Mouse (Mus musculus) neural tube, embryonic 12.5 days (tissue): ENCODE results near the gene Ces3b. TPM values are rescaled to one million over a fixed set of nuclear protein-coding genes. Genes with fewer than 3 reads are reported as not detected.
"Not testable (repeated sequence)": the region's sequence is repeated elsewhere in the genome, so short reads cannot be mapped to it uniquely, and the experiment has no call there.

Experiments used
- ATAC-seq: fragments of 200-750 bp; cut with Nextera tagmentation; 2 replicates; pipeline ENCODE4 v1.8.0; 2017; ENCODE audit warnings: low read depth, mild to moderate bottlenecking, moderate TSS enrichment, moderate library complexity; ENCODE audit not compliant: low FRiP score
- H3K27ac ChIP-seq: fragments of 300-500 bp; sonication (generic); 2 replicates; pipeline ENCODE4 v1.5.1; 2016
- H3K27me3 ChIP-seq: fragments of 300-500 bp; sonication (generic); replicated peaks from 2 replicates; pipeline ENCODE4 v1.6.1; 2016; ENCODE audit warnings: mild to moderate bottlenecking
- H3K36me3 ChIP-seq: fragments of 300-500 bp; sonication (generic); 2 replicates; pipeline ENCODE4 v1.6.1; 2016; ENCODE audit warnings: mild to moderate bottlenecking
- H3K4me1 ChIP-seq: fragments of 300-500 bp; sonication (generic); 2 replicates; pipeline ENCODE4 v1.6.1; 2016
- H3K4me2 ChIP-seq: fragments of 300-500 bp; sonication (generic); replicated peaks from 2 replicates; pipeline ENCODE4 v1.6.1; 2016; ENCODE audit warnings: mild to moderate bottlenecking
- H3K4me3 ChIP-seq: fragments of 300-500 bp; sonication (generic); 2 replicates; pipeline ENCODE4 v1.5.1; 2016
- H3K9ac ChIP-seq: fragments of 300-500 bp; sonication (generic); 2 replicates; pipeline ENCODE4 v1.6.1; 2016; ENCODE audit warnings: mild to moderate bottlenecking
- H3K9me3 ChIP-seq: fragments of 300-500 bp; sonication (generic); 2 replicates; pipeline ENCODE4 v1.6.1; 2016; ENCODE audit warnings: mild to moderate bottlenecking
- WGBS: fragments of 180-500 bp; shearing (Covaris S2); methylation state at CpG from one replicate; pipeline ENCODE4 v1.1.7; 2016; 5-methylcytosine and 5-hydroxymethylcytosine counted together
- polyA plus RNA-seq: library from polyadenylated mRNA; unstranded; fragments of >200 nt; fragmentation: Nextera tagmentation; extraction: Ambion mirVana; gene quantifications from 2 replicates; pipeline ENCODE4 v1.2.1, GENCODE M21; 2016

Ces3b gene
- not detected in 2 replicates for polyA plus RNA-seq

GRCm38 (mm10) chr8:105083449-105084050 lies at the start of gene Ces3b:
Ces3b (plus strand) TSS chr8:105083753.
- H3K4me2 ChIP-seq, result no peak within 1 kb of the TSS
- no peak within 1 kb of the TSS for H3K4me3 ChIP-seq
- no peaks in the 10 kb centered on the region for H3K4me1 ChIP-seq
- WGBS, result 75% methylated on average over 7 of the region's 7 CpGs
- H3K27me3 ChIP-seq, result no peaks in the 10 kb centered on the region
- H3K9me3 ChIP-seq, result no peaks in the 10 kb centered on the region
- H3K9ac ChIP-seq, result no peak within 1 kb of the TSS
- no peak for ATAC-seq
- H3K36me3 ChIP-seq, result no peaks in the 10 kb centered on the region
- H3K27ac ChIP-seq, result no peak within 1 kb of the TSS

- WGBS, result 60% methylated on average over 1 of the region's 1 CpGs
- ATAC-seq, result no peak
These were observed 40.0 kb upstream of the Ces3b start for GRCm38 (mm10) chr8:105043510-105043909.

DNA sequence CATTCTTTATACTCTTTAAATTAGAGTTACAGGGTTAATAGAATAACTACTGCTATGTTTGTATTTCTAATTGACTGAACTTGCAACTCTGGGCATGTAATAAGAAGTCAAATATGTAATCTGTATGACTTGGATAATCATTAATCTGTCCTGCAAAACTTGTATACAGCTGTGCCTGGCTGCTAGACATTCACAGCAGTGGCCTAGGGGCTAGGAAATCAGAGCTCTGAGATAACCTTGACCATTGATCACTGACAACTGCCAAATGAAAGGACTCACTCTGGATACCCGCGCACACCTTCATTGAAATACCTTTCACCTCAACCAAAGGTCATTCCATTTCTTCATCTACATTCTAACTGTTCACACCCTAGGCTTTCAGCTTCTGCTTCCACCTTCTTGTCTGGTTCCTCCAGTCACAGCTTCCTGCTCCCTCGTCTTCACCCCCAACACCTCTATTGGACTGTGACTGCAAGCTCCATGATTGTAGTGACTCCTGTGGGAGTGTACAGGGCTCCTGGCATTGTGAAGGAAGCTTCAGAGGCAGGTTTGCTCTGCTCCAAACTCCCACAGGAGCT lies 37.6 kb upstream of the Ces3b start:
- Histone ChIP-seq H3K4me1 (no peaks in the 10 kb centered on the region), H3K4me2 (no peak overlapping the region), H3K4me3 (no peak overlapping the region), H3K9me3 (no peaks in the 10 kb centered on the region), H3K36me3 (no peaks in the 10 kb centered on the region), H3K27me3 (no peaks in the 10 kb centered on the region), H3K27ac (no peak overlapping the region), H3K9ac (no peak overlapping the region)
- 85% methylated on average over 3 of the region's 3 CpGs for WGBS
- no peak for ATAC-seq

More at GRCm38 (mm10) chr8:105043510-105043909, 40.0 kb upstream of the Ces3b start:
- H3K27ac ChIP-seq, result no peak overlapping the region
- H3K4me2 ChIP-seq, result no peak overlapping the region
- H3K36me3 ChIP-seq, result no peaks in the 10 kb centered on the region
- H3K9me3 ChIP-seq, result no peaks in the 10 kb centered on the region
- no peak overlapping the region for H3K9ac ChIP-seq
- no peaks in the 10 kb centered on the region for H3K4me1 ChIP-seq
- no peak overlapping the region for H3K4me3 ChIP-seq
- no peaks in the 10 kb centered on the region for H3K27me3 ChIP-seq

DNA sequence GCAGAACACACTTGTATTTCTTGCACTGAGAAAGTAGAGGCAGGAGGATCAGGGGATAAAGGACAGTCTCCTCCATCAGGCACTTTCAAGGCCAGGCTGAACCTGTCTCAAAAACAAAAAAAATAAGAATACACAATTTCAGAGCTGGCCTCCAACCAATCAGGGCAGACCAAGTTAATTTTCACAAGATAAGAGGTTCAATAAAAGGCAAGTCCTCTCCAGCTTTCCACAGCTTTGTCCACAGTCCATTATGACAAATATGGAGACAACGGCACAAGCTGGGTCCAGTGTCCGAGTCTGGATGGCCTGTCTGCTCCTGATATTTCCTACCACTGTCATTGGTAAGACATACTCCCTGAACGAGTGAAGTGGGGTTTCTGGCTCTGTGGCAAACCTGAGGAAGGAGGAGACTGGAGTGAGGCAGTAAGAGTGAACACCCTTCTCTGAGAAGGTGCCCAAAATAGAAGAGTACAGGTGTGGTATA lies 35.1 kb upstream of the Ces3b start, which contains the start of gene Ces3a:
Ces3a (plus strand) TSS at position 231 of the 484 bp plus-strand sequence.
- WGBS, result 79% methylated on average over 3 of the region's 3 CpGs
- Histone ChIP-seq H3K9ac (no peak within 1 kb of the TSS), H3K27ac (no peak within 1 kb of the TSS), H3K4me3 (no peak within 1 kb of the TSS), H3K9me3 (no peaks in the 10 kb centered on the region), H3K36me3 (no peaks in the 10 kb centered on the region), H3K4me2 (no peak within 1 kb of the TSS), H3K27me3 (no peaks in the 10 kb centered on the region), H3K4me1 (no peaks in the 10 kb centered on the region)
- ATAC-seq, result no peak

DNA sequence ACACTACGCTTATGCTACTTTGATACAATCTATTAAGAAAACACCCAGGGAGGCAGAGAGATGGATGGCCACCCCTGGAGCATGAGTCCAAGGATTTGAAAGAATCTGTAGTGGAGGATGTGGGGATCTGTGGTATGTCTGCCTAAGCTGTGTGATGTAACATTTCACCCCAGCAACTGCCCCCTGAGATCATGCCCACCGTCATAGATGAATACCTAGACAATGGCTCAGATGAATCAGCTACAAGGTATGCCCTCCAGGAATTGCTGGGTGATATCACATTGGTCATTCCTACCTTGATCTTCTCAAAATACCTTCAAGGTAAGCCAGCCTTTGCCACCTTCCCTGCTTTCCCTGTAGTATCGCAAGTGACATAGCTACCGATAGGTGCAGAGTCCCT lies 27.3 kb upstream of the Ces3b start:
- Histone ChIP-seq H3K4me2 (no peak overlapping the region), H3K27ac (no peak overlapping the region), H3K27me3 (no peaks in the 10 kb centered on the region), H3K9ac (no peak overlapping the region), H3K9me3 (no peaks in the 10 kb centered on the region), H3K36me3 (no peaks in the 10 kb centered on the region), H3K4me1 (no peaks in the 10 kb centered on the region), H3K4me3 (no peak overlapping the region)
- no peak for ATAC-seq
- WGBS, result 90% methylated on average over 4 of the region's 4 CpGs

DNA sequence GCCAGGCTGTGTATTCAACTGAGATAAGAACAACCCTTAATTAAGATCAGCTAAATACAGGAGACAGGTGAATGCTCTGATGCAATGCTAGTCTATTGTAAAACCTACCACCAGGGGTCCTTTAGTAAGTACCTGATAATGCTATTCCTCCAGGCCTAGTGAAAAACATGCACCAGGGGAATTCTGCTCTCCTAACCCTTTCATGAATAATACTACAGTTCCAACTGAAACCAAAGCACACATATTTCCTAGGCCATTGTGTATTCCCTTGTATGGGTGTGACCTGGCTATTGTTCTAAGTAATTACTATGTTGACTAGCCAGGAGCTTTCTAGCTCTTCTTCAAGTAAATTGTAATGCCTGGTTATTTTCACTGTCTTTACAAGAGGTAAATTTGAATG lies 23.5 kb upstream of the Ces3b start:
- Histone ChIP-seq H3K27me3 (no peaks in the 10 kb centered on the region), H3K9me3 (no peaks in the 10 kb centered on the region), H3K4me3 (no peak overlapping the region), H3K36me3 (no peaks in the 10 kb centered on the region), H3K9ac (no peak overlapping the region), H3K4me1 (no peaks in the 10 kb centered on the region), H3K27ac (no peak overlapping the region), H3K4me2 (no peak overlapping the region)
- no peak for ATAC-seq

- Histone ChIP-seq H3K4me1 (no peaks in the 10 kb centered on the region), H3K4me2 (no peak overlapping the region), H3K27me3 (no peaks in the 10 kb centered on the region), H3K9me3 (no peaks in the 10 kb centered on the region), H3K36me3 (no peaks in the 10 kb centered on the region), H3K4me3 (no peak overlapping the region), H3K9ac (no peak overlapping the region), H3K27ac (no peak overlapping the region)
- ATAC-seq, result no peak; the same call in 1 of the 2 replicates
- WGBS, result 10% methylated on average over 1 of the region's 1 CpGs
These were observed 16.8 kb upstream of the Ces3b start for GRCm38 (mm10) chr8:105066761-105067160.

GRCm38 (mm10) chr8:105067905-105068304 lies 15.6 kb upstream of the Ces3b start:
- H3K9me3 ChIP-seq, H3K36me3 ChIP-seq, ATAC-seq, H3K27me3 ChIP-seq, H3K27ac ChIP-seq, H3K4me3 ChIP-seq, H3K4me1 ChIP-seq, H3K9ac ChIP-seq, H3K4me2 ChIP-seq: not testable (repeated sequence)
- WGBS, result 63% methylated on average over 7 of the region's 7 CpGs

DNA sequence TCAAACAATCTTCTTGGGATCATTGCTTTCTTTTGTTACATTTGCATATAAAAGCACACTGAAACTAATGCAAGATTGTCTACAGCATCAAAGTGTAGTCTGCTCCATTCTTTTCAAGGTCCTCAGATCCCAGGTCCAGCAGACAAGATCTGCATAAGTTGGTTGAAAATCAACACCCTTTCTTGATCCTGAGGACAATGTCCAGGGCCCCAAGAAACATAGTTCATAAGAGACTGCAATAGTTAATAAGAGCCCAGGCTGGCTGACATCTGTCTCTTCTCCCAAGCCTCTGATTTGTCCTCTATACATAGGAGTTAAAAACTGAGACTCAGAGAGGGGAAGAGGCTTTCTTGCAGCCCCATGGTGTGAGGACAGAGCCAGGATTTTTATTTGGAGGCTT lies 14.6 kb upstream of the Ces3b start:
- Histone ChIP-seq H3K27ac (no peak overlapping the region), H3K4me1 (no peaks in the 10 kb centered on the region), H3K4me3 (no peak overlapping the region), H3K27me3 (no peaks in the 10 kb centered on the region), H3K9ac (no peak overlapping the region), H3K4me2 (no peak overlapping the region), H3K9me3 (no peaks in the 10 kb centered on the region), H3K36me3 (no peaks in the 10 kb centered on the region)
- ATAC-seq, result no peak

- H3K27me3 ChIP-seq, result no peaks in the 10 kb centered on the region
- no peak overlapping the region for H3K27ac ChIP-seq
- WGBS, result 92% methylated on average over 4 of the region's 4 CpGs
- no peak overlapping the region for H3K4me2 ChIP-seq
- no peak overlapping the region for H3K4me3 ChIP-seq
- no peak for ATAC-seq
- H3K4me1 ChIP-seq, result no peaks in the 10 kb centered on the region
- H3K36me3 ChIP-seq, result no peaks in the 10 kb centered on the region
- H3K9ac ChIP-seq, result no peak overlapping the region
- H3K9me3 ChIP-seq, result no peaks in the 10 kb centered on the region
These were observed 7.0 kb upstream of the Ces3b start for GRCm38 (mm10) chr8:105076601-105077000.

GRCm38 (mm10) chr8:105077071-105077470 lies 6.5 kb upstream of the Ces3b start:
- Histone ChIP-seq H3K27ac (no peak overlapping the region), H3K4me2 (no peak overlapping the region), H3K9ac (no peak overlapping the region), H3K4me3 (no peak overlapping the region), H3K9me3 (no peaks in the 10 kb centered on the region), H3K4me1 (no peaks in the 10 kb centered on the region), H3K36me3 (no peaks in the 10 kb centered on the region), H3K27me3 (no peaks in the 10 kb centered on the region)
- no peak for ATAC-seq
- WGBS, result 72% methylated on average over 6 of the region's 6 CpGs

DNA sequence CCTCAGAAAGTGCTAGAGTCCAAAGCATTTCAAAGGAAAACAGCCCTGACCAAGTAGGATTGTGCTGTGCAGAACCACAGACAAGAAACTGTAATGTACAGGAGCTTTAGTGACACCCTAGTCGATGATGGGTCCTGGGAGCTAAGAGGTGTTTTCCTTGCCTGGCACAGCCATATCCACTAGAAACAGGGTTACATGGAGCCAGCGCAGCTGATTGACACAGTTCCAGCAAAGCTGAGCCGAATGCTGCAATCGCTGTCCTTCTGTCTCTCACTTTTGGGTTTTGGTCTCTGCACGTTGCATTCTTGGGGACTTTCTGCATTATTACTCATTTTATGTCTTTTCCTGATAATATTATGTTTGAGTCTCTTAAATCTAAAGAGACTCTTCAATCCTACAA lies 5.0 kb upstream of the Ces3b start:
- ATAC-seq, result no peak
- Histone ChIP-seq H3K27me3 (no peaks in the 10 kb centered on the region), H3K9ac (no peak overlapping the region), H3K4me2 (no peak overlapping the region), H3K36me3 (no peaks in the 10 kb centered on the region), H3K4me3 (no peak overlapping the region), H3K9me3 (no peaks in the 10 kb centered on the region), H3K27ac (no peak overlapping the region), H3K4me1 (no peaks in the 10 kb centered on the region)
- WGBS, result 94% methylated on average over 5 of the region's 5 CpGs

DNA sequence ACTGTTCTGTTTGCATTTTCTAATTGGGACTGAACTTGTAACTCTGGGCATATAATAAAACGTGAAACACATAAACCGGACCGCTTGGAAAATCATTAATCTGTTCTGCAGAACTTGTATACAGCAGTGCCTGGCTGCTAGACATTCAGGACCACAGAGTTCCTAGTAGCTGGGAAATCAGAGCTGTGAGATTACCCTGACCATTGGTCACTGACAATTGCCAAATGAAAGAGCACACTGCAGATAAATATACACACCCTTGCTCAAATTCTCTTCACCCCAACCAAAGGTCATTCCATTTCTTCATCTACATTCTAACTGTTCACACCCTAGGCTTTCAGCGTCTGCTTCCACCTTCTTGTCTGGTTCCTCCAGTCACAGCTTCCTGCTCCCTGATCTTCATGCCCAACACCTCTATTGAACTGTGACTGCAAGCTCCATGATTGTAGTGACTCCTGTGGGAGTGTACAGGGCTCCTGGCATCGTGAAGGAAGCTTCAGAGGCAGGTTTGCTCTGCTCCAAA lies 2.7 kb upstream of the Ces3b start:
- no peak overlapping the region for H3K4me2 ChIP-seq
- no peak overlapping the region for H3K4me3 ChIP-seq
- H3K27ac ChIP-seq, result no peak overlapping the region
- H3K36me3 ChIP-seq, result no peaks in the 10 kb centered on the region
- 71% methylated on average over 5 of the region's 5 CpGs for WGBS
- no peaks in the 10 kb centered on the region for H3K27me3 ChIP-seq
- no peak for ATAC-seq
- H3K4me1 ChIP-seq, result no peaks in the 10 kb centered on the region
- H3K9me3 ChIP-seq, result no peaks in the 10 kb centered on the region
- H3K9ac ChIP-seq, result no peak overlapping the region
